Mouse (Mus musculus) E14TG2a.4 (cell line): ENCODE data around the gene Lrrc3b.

ENCODE experiments used
- H3K27me3 ChIP-seq: 2 replicates; pipeline ENCODE4 v1.6.1; 2014; ENCODE audit warnings: low read length, control low read depth; ENCODE audit not compliant: insufficient read depth
- H3K36me3 ChIP-seq: 2 replicates; pipeline ENCODE4 v1.6.1; 2014; ENCODE audit warnings: low read length, control low read depth; ENCODE audit not compliant: insufficient read depth
- H3K4me1 ChIP-seq: replicated peaks from 2 replicates; pipeline ENCODE4 v1.6.1; 2014; ENCODE audit warnings: low read depth, low read length, control low read depth
- H3K4me3 ChIP-seq: replicated peaks from 2 replicates; pipeline ENCODE4 v1.5.1; 2014; ENCODE audit warnings: mild to moderate bottlenecking, low read length
- H3K9me3 ChIP-seq: 2 replicates; pipeline ENCODE4 v1.6.1; 2014; ENCODE audit warnings: low read length, control low read depth
- CTCF ChIP-seq: conservative IDR thresholded peaks from 2 replicates; pipeline ENCODE4 v1.5.1; 2014; ENCODE audit warnings: low read length
- NANOG ChIP-seq: IDR thresholded peaks from 2 replicates; pipeline ENCODE4 v1.6.1; 2014; ENCODE audit warnings: borderline replicate concordance, low read length, mixed read lengths
- POU5F1 ChIP-seq: IDR thresholded peaks from 2 replicates; pipeline ENCODE4 v1.6.1; 2014; ENCODE audit warnings: low read length, borderline replicate concordance

The Lrrc3b gene

DNA sequence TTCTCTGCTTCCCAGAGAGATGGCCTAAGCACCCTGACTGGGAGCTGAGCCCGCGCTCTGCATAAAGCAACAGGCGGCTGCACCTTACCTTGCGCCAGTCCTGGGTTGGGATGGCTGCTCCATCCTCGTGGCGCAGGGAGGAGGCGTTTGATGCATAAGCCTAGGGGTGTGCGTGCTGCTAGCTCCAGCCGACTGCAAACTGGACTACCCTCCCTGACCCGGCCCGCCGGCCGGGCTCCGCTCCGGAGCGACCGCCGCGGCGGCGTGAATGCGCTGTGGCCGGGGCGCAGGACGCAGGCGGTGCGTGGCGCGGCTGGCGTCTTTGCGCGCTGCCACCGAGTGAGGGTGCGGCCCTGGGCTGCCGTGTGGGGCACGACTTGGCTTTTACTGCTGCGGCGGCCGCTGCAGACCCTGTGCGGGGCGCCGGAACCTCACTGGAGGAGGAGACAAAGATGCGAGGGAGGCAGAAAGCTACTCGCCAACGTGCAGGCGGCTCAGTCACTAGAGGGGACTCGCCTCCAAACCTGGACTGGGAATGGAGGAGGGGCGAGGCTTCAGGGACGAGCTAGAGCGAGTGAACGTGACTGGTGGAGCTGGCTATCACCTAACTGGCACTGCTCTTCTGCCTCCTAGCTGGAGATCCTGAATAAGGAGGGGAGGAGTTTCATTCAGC, at the start of gene Lrrc3b:
TSS of gene Lrrc3b (minus strand) at position 503 of the 673 bp plus-strand sequence.
- Histone ChIP-seq H3K9me3 (no peaks in the 10 kb centered on the region), H3K27me3 (peaks cover 34% of the 10 kb centered on the region), H3K4me3 (peak within 1 kb of the TSS; percentile 80), H3K4me1 (peaks cover 14% of the 10 kb centered on the region), H3K36me3 (no peaks in the 10 kb centered on the region)
- TF ChIP-seq NANOG = no peak

DNA sequence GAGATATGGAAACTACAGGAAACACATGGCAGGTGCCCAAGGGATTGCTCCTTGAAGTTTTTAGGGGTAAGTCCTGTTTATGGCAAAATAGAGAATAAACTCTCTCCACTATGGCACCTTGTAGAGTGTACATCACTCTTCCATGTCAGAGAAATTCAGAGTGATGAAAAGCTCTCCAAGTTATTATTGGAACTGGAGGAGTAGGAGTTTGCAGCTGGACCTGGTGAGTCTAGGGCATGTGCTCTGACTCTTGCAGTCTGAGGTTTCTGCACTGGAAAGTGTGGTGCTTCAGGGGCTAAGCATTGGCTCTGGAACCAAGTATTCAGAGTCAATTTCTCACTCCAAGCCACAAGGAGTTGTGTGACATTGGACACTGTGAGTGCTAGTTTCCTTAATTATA, 38.9 kb upstream of the Lrrc3b start:
- Histone ChIP-seq H3K27me3 (no peaks in the 10 kb centered on the region), H3K4me1 (no peaks in the 10 kb centered on the region), H3K36me3 (no peaks in the 10 kb centered on the region), H3K9me3 (peaks cover 26% of the 10 kb centered on the region), H3K4me3 (no peak overlapping the region)
- no peak for TF ChIP-seq POU5F1
- no peak for TF ChIP-seq CTCF
- TF ChIP-seq NANOG = no peak

DNA sequence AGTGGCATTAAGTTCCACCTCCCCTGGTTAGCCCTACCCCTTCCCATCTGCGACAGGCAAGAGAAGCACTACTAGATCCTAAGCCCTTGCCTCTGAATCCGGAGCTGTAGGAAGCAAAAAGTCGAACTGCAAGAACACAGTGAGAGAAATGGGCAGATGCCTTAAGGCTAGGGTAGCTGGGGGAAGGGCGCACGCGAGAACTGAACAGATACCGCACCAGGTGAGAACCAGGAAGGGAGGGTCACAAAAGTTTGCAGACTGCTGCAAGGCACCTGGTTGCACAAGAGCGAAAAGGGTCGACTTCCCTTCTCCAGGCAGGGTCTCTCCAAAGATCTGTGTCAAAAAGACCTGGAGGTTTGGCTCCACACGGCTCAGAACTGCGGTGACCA, 697 bp downstream of the Lrrc3b start:
- Histone ChIP-seq H3K4me1 (peaks cover 14% of the 10 kb centered on the region), H3K36me3 (no peaks in the 10 kb centered on the region), H3K27me3 (peaks cover 34% of the 10 kb centered on the region), H3K4me3 (peak overlapping the region; percentile 80), H3K9me3 (no peaks in the 10 kb centered on the region)
- no peak for TF ChIP-seq POU5F1

DNA sequence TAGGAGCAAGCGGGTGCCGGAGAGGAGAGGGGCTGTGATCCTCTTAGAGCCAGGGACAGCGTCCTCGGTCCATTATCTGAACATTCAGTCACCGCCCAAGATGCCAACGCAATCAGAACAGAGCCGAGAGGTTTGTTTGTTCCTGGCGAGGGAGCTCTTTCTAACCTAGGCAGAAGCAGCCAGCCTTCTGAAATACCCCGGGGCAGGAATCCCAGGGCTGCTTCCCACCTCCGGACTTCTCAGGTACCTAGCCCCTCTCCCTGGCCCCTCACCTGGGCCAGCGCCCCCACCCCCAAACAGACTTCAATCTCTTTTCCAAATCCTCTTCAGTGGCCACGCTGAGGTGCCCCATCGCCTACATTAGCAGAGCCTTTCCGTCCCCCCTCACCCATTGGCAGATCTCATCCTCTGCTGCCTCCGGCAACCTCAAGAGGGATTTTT, 1.3 kb downstream of the Lrrc3b start:
- no peak for TF ChIP-seq POU5F1
- no peak for TF ChIP-seq NANOG
- no peak for TF ChIP-seq CTCF
- Histone ChIP-seq H3K4me3 (peak overlapping the region; percentile 80), H3K4me1 (peaks cover 14% of the 10 kb centered on the region), H3K9me3 (no peaks in the 10 kb centered on the region), H3K36me3 (no peaks in the 10 kb centered on the region), H3K27me3 (peaks cover 34% of the 10 kb centered on the region)

DNA sequence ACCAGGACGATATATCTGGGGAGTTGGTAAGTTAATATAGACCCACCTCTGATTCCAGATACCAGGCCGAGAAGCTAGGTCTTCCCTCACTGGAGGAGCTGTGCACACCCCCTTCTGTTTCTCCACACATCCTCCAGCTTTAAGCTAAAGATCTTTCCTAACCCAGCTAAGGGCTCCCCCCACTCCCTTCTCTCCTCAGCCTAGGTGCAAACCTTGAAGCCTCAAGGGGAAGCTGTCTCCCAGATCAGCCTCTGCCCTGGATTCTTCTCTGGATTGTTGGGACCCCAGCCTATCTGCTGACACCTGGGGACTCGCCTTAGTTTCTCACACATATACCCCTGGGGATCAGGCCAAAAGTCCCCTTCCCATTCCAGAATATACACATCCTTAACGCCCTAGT, 1.7 kb downstream of the Lrrc3b start:
- Histone ChIP-seq H3K27me3 (peaks cover 34% of the 10 kb centered on the region), H3K4me3 (peak overlapping the region; percentile 80; the same call in 1 of the 2 replicates), H3K4me1 (peaks cover 14% of the 10 kb centered on the region), H3K9me3 (no peaks in the 10 kb centered on the region), H3K36me3 (no peaks in the 10 kb centered on the region)
- TF ChIP-seq CTCF (no peak), POU5F1 (no peak), NANOG (no peak)

DNA sequence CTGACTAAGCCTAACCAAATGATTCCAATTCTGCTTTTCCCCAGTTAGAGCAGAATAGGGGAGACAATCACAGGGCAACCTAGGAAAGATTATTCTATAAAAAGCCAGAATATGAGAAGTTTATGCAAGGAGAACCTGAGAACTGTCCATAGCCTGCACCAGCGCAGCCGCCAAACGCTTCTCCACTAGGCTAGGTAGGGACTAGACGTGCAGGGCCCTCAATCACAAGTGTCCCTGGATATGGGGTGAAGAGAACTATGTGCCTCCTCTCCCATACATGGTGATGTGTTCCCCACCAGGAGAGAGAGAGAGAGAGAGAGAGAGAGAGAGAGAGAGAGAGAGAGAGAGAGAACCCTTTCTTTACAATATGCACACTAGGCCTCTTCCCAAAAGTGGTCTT, 2.2 kb downstream of the Lrrc3b start:
- H3K9me3 ChIP-seq = no peaks in the 10 kb centered on the region
- H3K36me3 ChIP-seq = no peaks in the 10 kb centered on the region
- peaks cover 34% of the 10 kb centered on the region for H3K27me3 ChIP-seq
- TF ChIP-seq NANOG (no peak), CTCF (no peak), POU5F1 (no peak)
- H3K4me3 ChIP-seq = no peak overlapping the region
- H3K4me1 ChIP-seq = peaks cover 14% of the 10 kb centered on the region

DNA sequence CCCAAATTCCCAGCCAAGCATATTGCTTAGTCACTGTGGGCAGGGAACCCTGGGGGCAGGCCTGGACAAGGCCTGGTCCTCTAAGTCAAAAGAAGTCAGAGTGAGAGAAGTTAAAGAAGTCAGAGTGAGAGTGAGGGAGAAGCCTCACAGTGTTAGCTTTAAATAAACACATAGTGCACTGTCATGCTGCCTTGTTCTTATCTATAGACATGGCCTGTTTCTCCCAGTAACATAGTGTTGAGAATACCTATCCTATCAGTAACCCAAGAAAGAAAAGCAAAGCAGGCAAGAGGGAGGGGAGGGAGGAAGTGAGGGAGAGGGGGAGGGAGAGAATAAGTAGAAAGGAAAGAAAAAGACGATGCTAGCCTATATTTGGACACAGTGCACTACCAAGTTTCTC, 6.4 kb downstream of the Lrrc3b start:
- no peak overlapping the region for H3K4me3 ChIP-seq
- H3K36me3 ChIP-seq = no peaks in the 10 kb centered on the region
- TF ChIP-seq NANOG = no peak
- no peak for TF ChIP-seq POU5F1
- no peak for TF ChIP-seq CTCF
- peaks cover 17% of the 10 kb centered on the region for H3K27me3 ChIP-seq
- H3K9me3 ChIP-seq = no peaks in the 10 kb centered on the region
- peaks cover 4% of the 10 kb centered on the region; the same call in 1 of the 2 replicates for H3K4me1 ChIP-seq

DNA sequence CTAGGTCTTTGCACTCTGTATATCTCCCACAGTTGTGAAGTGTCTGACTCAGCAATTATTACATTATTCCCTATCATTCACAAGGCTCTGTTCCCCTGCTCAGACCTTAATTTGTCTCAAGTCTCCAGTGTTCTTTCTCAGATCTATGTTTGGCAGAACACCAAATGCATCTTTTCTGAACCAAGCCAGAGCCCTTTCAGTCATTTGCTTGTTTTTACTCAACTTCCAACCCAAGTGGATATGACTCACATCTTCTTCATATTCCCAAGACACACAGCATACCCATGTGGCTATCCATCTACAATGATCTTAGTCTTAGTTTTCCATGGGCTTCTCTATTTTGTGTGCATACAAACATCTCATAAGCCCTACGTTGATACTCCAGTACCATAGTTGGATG, 17.2 kb downstream of the Lrrc3b start:
- H3K4me3 ChIP-seq = no peak overlapping the region
- H3K4me1 ChIP-seq = no peaks in the 10 kb centered on the region
- no peaks in the 10 kb centered on the region for H3K9me3 ChIP-seq

DNA sequence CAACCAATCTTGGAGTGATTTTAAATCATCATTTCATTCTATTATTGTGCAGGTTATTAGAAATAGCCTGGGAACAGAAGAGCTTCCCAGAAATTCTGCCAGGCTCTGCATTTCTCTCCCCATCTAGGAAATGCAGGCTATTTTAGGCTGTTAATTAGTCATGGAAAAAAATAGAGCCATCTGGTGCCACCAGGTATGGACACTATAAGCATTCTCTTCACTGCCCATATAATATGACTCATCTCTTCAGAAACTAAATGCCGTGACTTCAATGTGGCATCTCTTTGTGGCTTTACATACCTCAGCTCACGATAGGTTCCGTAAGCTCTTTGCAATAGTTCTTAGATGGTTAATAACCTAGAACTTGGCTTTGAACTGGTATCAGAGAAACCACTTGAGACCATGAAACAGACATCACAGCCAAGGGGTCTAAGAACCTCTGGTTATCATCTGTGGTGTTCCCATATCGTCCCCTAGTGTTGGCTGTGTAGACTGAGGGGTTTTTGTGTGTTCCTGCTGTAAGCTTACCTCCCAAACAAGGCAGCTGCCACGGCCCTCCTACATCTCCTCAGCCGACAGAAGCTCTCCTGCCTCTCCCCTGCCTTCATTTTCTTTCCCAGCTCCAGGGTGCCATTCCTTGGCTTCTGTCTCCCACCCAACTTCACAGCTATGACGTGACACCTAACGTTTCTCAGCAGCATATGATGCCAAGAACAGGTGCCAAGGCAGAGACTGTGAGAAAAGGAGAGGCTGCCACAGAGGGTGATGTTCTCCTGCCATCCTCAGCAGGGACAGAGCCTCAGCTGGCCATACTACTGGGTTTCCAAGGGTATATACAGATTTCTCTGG, 27.9 kb downstream of the Lrrc3b start:
- Histone ChIP-seq H3K27me3 (no peaks in the 10 kb centered on the region), H3K4me3 (no peak overlapping the region), H3K4me1 (no peaks in the 10 kb centered on the region), H3K36me3 (no peaks in the 10 kb centered on the region), H3K9me3 (no peaks in the 10 kb centered on the region)
- no peak for TF ChIP-seq NANOG
- no peak for TF ChIP-seq POU5F1
- TF ChIP-seq CTCF = no peak

More for the DNA sequence above, 17.2 kb downstream of the Lrrc3b start:
- TF ChIP-seq NANOG (no peak), CTCF (no peak), POU5F1 (no peak)
- H3K27me3 ChIP-seq = no peaks in the 10 kb centered on the region
- H3K36me3 ChIP-seq = no peaks in the 10 kb centered on the region
